Mouse (Mus musculus): ENCODE measurements at regions not wholly inside any gene's neighbourhood (a gene's known extent, or its start where the extent isn't known, plus 50 kb on each side); places are given as distances from the start of the nearest gene placed in this dataset.

DNA sequence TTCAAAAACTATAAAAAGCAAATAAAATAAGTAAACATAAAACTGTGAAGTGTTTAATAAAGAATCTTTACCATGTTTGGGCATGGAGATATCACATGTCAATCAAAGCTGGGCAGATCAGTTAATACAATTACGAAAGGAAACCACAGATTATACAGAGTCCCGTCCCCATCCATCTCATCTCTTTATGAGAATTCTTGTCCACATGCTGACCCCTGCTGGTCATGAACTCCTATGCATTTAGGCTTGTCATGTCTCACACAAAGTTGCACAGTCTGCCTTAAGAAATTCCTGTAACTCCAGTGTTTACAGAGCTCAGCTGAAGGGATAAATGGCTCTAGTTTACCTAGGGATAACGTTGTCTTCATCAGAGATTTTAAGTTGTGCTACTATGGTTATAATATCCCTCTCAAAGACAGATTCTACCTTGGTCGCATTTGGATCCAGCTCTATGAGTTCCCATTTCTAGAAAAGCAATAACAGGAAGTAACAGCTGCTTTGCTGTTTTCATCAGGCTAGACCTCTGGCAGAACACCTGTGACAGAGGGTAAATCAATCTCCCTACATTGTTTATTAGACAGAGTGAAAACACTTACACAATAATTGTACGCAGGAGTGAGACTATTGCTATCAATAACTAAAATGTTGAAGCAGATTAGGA lies 1065.9 kb upstream of the Zfp386 start:
- Histone ChIP-seq H3K4me1 (ENCODE audit: control insufficient read depth, insufficient read depth, insufficient read length, low read length) (no peaks in the 10 kb centered on the region), H3K27me3 (ENCODE audit: control insufficient read depth, insufficient read depth, low read length) (no peaks in the 10 kb centered on the region), H3K36me3 (ENCODE audit: control insufficient read depth, insufficient read depth, low read length) (no peaks in the 10 kb centered on the region), H3K4me3 (ENCODE audit: low read depth, low read length) (no peak overlapping the region), H3K27ac (ENCODE audit: insufficient read depth, low read depth, low read length) (no peak overlapping the region)
- WGBS, result 68% methylated on average over 5 of the region's 5 CpGs
- TF ChIP-seq POLR2A (IDR thresholded peaks at IDR 0.05; ENCODE audit: low read depth, low read length) (no peak), CTCF (IDR thresholded peaks at IDR 0.05; ENCODE audit: extremely low read depth, insufficient read length, insufficient replicate concordance, low read depth, low read length) (no peak)

DNA sequence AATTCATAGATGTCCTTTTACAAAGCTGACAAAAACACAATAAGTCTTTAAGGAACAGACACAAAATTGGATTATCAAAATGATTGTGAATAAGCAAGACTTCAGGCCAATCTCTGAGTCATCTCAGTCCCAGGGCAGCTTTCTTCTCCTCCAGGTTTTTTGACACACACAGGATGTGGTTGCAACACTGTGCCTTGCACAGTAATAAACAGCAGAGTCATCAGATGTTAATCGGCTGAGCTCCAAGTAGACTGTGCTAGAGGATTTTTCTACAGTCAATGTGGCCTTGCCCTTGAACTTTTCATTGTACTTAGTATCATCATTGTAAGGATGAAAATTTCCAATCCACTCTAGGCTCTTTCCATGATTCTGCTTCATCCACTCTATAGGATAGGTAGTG lies 1056.6 kb upstream of the Zfp386 start:
- Histone ChIP-seq H3K27me3 (ENCODE audit: control insufficient read depth, insufficient read depth, low read length) (no peaks in the 10 kb centered on the region), H3K4me3 (ENCODE audit: low read depth, low read length) (no peak overlapping the region), H3K27ac (ENCODE audit: insufficient read depth, low read depth, low read length) (no peak overlapping the region), H3K4me1 (ENCODE audit: control insufficient read depth, insufficient read depth, insufficient read length, low read length) (no peaks in the 10 kb centered on the region), H3K36me3 (ENCODE audit: control insufficient read depth, insufficient read depth, low read length) (no peaks in the 10 kb centered on the region)
- 81% methylated on average over 1 of the region's 1 CpGs for WGBS
- TF ChIP-seq CTCF (IDR thresholded peaks at IDR 0.05; ENCODE audit: extremely low read depth, insufficient read length, insufficient replicate concordance, low read depth, low read length), result no peak
- no peak for TF ChIP-seq POLR2A (IDR thresholded peaks at IDR 0.05; ENCODE audit: low read depth, low read length)

DNA sequence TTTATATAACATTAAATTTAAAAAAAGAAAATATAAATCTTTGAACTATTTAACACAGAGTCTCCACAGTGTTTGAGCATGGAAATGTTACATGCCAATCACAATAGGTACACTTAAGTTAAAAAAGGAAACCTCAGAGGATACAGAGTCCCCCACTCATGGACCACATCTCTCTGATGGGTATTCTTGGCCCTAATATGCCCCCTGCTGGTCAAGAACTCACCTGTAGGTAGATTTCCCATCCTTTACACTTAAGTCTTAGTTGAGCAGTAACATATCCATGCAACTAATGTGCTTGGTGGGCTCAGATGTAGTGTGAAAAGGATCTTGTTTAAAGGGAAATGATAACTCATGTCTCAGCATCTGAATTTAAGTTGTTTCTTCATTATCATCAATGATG lies 1050.7 kb upstream of the Zfp386 start:
- Histone ChIP-seq H3K4me3 (ENCODE audit: low read depth, low read length) (no peak overlapping the region), H3K36me3 (ENCODE audit: control insufficient read depth, insufficient read depth, low read length) (no peaks in the 10 kb centered on the region), H3K27ac (ENCODE audit: insufficient read depth, low read depth, low read length) (no peak overlapping the region), H3K27me3 (ENCODE audit: control insufficient read depth, insufficient read depth, low read length) (no peaks in the 10 kb centered on the region), H3K4me1 (ENCODE audit: control insufficient read depth, insufficient read depth, insufficient read length, low read length) (no peaks in the 10 kb centered on the region)
- TF ChIP-seq CTCF (IDR thresholded peaks at IDR 0.05; ENCODE audit: extremely low read depth, insufficient read length, insufficient replicate concordance, low read depth, low read length), result no peak
- no peak for TF ChIP-seq POLR2A (IDR thresholded peaks at IDR 0.05; ENCODE audit: low read depth, low read length)

DNA sequence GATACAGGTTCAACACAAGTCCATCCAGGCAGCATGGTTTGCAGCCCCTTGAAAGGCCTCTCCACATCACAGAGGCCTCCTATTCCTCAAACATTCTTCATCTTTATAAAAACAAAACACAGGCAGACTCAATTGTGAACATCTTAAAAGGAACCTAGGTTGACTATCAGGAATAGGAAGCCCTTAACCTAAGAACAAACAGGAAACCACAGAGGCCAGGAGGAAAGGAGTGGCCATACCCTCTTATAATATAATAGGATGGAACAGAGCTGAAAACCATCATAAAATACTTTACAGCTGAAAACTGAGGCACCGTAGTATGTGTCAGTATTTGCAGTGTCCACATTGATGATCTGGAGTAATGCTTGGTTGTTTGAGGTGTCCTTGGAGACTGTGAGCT lies 1044.4 kb upstream of the Zfp386 start:
- Histone ChIP-seq H3K4me3 (ENCODE audit: low read depth, low read length) (no peak overlapping the region), H3K36me3 (ENCODE audit: control insufficient read depth, insufficient read depth, low read length) (no peaks in the 10 kb centered on the region), H3K27me3 (ENCODE audit: control insufficient read depth, insufficient read depth, low read length) (no peaks in the 10 kb centered on the region), H3K27ac (ENCODE audit: insufficient read depth, low read depth, low read length) (no peak overlapping the region), H3K4me1 (ENCODE audit: control insufficient read depth, insufficient read depth, insufficient read length, low read length) (no peaks in the 10 kb centered on the region)
- WGBS, result 89% methylated on average over 1 of the region's 1 CpGs
- TF ChIP-seq POLR2A (IDR thresholded peaks at IDR 0.05; ENCODE audit: low read depth, low read length) (no peak), CTCF (IDR thresholded peaks at IDR 0.05; ENCODE audit: extremely low read depth, insufficient read length, insufficient replicate concordance, low read depth, low read length) (no peak)

DNA sequence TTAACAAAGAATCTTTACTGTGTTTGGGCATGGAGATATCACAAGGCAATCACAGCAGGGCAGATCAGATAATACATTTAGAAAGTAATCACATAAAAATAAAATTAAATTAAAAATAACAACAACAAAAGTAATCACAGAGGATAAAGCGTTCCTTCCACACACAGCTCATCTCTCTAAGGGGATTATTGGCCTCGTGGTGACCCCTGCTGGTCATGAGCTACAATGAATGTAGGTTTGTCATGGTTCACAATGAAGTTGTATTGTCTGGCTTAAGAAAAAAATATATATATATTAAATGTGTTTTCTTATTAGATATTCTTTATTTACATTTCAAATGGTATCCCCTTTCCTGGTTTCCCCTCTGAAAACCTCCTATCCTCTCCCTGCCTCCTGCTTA lies 1039.1 kb upstream of the Zfp386 start:
- no peaks in the 10 kb centered on the region for H3K36me3 ChIP-seq (ENCODE audit: control insufficient read depth, insufficient read depth, low read length)
- no peak for TF ChIP-seq POLR2A (IDR thresholded peaks at IDR 0.05; ENCODE audit: low read depth, low read length)
- TF ChIP-seq CTCF (IDR thresholded peaks at IDR 0.05; ENCODE audit: extremely low read depth, insufficient read length, insufficient replicate concordance, low read depth, low read length), result no peak
- no peak overlapping the region for H3K4me3 ChIP-seq (ENCODE audit: low read depth, low read length)
- WGBS, result 45% methylated on average over 2 of the region's 2 CpGs
- H3K27me3 ChIP-seq (ENCODE audit: control insufficient read depth, insufficient read depth, low read length), result no peaks in the 10 kb centered on the region
- H3K4me1 ChIP-seq (ENCODE audit: control insufficient read depth, insufficient read depth, insufficient read length, low read length), result no peaks in the 10 kb centered on the region
- H3K27ac ChIP-seq (ENCODE audit: insufficient read depth, low read depth, low read length), result no peak overlapping the region

DNA sequence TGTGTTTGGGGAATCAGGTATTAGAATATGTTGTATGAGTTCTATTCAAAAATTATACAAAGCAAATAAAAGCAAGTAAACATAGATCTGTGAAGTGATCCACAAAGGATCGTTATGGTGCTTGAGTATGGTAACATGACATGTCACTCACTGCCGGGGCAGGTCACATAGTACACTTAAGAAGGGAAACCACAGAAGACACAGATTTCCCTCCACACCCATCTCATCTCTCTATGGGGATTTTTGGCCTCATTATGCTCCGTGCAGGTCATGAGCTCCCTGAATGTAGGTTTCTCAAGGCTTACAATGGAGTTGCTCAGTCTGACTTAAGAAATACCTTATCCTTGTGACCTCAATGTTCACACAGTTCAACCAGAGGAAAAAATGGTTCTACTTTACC lies 1034.8 kb upstream of the Zfp386 start:
- no peaks in the 10 kb centered on the region for H3K4me1 ChIP-seq (ENCODE audit: control insufficient read depth, insufficient read depth, insufficient read length, low read length)
- no peak overlapping the region for H3K27ac ChIP-seq (ENCODE audit: insufficient read depth, low read depth, low read length)
- TF ChIP-seq POLR2A (IDR thresholded peaks at IDR 0.05; ENCODE audit: low read depth, low read length) (no peak), CTCF (IDR thresholded peaks at IDR 0.05; ENCODE audit: extremely low read depth, insufficient read length, insufficient replicate concordance, low read depth, low read length) (no peak)
- WGBS, result 76% methylated on average over 3 of the region's 3 CpGs
- H3K36me3 ChIP-seq (ENCODE audit: control insufficient read depth, insufficient read depth, low read length), result no peaks in the 10 kb centered on the region
- no peaks in the 10 kb centered on the region for H3K27me3 ChIP-seq (ENCODE audit: control insufficient read depth, insufficient read depth, low read length)
- H3K4me3 ChIP-seq (ENCODE audit: low read depth, low read length), result no peak overlapping the region

DNA sequence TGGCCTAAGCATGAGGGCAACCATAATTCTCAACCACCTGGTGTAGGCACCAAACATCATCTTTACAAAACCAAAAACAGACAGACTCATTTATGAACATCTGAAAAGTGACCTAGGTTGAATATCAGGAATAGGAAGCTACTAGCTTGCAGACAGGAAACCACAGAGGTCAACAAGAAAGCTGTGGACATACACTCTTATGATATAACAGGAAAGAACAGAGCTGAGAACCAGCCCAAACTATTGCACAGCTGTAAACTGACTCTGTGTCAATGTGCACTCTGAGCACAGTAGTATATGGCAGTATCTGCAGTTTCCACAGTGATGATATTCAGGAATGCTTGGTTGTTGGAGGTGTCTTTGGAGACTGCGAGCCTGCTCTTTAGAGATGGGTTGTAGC lies 1023.8 kb upstream of the Zfp386 start:
- no peaks in the 10 kb centered on the region for H3K36me3 ChIP-seq (ENCODE audit: control insufficient read depth, insufficient read depth, low read length)
- TF ChIP-seq CTCF (IDR thresholded peaks at IDR 0.05; ENCODE audit: extremely low read depth, insufficient read length, insufficient replicate concordance, low read depth, low read length) (no peak), POLR2A (IDR thresholded peaks at IDR 0.05; ENCODE audit: low read depth, low read length) (no peak)

More for the DNA sequence above, 1023.8 kb upstream of the Zfp386 start:
- H3K4me3 ChIP-seq (ENCODE audit: low read depth, low read length), result no peak overlapping the region
- H3K4me1 ChIP-seq (ENCODE audit: control insufficient read depth, insufficient read depth, insufficient read length, low read length), result no peaks in the 10 kb centered on the region
- no peaks in the 10 kb centered on the region for H3K27me3 ChIP-seq (ENCODE audit: control insufficient read depth, insufficient read depth, low read length)
- peak overlapping the region; percentile 8; the same call in 1 of the 2 replicates for H3K27ac ChIP-seq (ENCODE audit: insufficient read depth, low read depth, low read length)
- 90% methylated on average over 1 of the region's 1 CpGs for WGBS
